Mouse (Mus musculus) G1E (cell line): ENCODE measurements at regions not wholly inside any gene's neighbourhood (a gene's known extent, or its start where the extent isn't known, plus 50 kb on each side); places are given as distances from the start of the nearest gene placed in this dataset.

Experiments
- ATAC-seq: 2 replicates; pipeline ENCODE4 v1.8.0; 2016; ENCODE audit warnings: mild to moderate bottlenecking; ENCODE audit not compliant: insufficient number of reproducible peaks, poor library complexity, low FRiP score, severe bottlenecking; ENCODE audit errors: extremely low read depth
- DNase-seq: peaks from one replicate; pipeline ENCODE4 v3.0.0; 2012; ENCODE audit warnings: low spot score
- H3K27me3 ChIP-seq: 2 replicates; pipeline ENCODE4 v1.6.1; 2012; ENCODE audit warnings: mild to moderate bottlenecking, low read length, inconsistent platforms; ENCODE audit not compliant: insufficient read depth
- H3K36me3 ChIP-seq: replicated peaks from 2 replicates; pipeline ENCODE3; 2012; ENCODE audit warnings: mild to moderate bottlenecking, inconsistent platforms
- H3K4me1 ChIP-seq: 2 replicates; pipeline ENCODE4 v1.6.1; 2012; ENCODE audit warnings: low read depth, low read length, inconsistent platforms, mixed read lengths; ENCODE audit not compliant: insufficient read depth
- H3K4me3 ChIP-seq: 2 replicates; pipeline ENCODE4 v1.5.1; 2012; ENCODE audit warnings: low read depth, mild to moderate bottlenecking, inconsistent platforms, low read length, moderate library complexity, mixed read lengths
- H3K9me3 ChIP-seq: replicated peaks from 2 replicates; pipeline ENCODE4 v1.6.1; 2012; ENCODE audit warnings: inconsistent platforms
- CTCF ChIP-seq: IDR thresholded peaks from 2 replicates; pipeline ENCODE4 v1.5.1; 2012; ENCODE audit warnings: low read depth, low read length, inconsistent platforms, mixed read lengths
- GATA1 ChIP-seq: IDR thresholded peaks from 2 replicates; pipeline ENCODE4 v1.6.1; 2012; ENCODE audit warnings: borderline replicate concordance, low read length, inconsistent platforms, mixed read lengths
- GATA2 ChIP-seq: IDR thresholded peaks from 2 replicates; pipeline ENCODE4 v1.6.1; 2012; ENCODE audit warnings: low read depth, low read length, inconsistent platforms, borderline replicate concordance
- POLR2AphosphoS5 ChIP-seq: IDR thresholded peaks from 2 replicates; pipeline ENCODE4 v1.6.1; 2012; ENCODE audit warnings: low read depth, low read length, inconsistent platforms; ENCODE audit not compliant: insufficient replicate concordance
- TAL1 ChIP-seq: conservative IDR thresholded peaks from 2 replicates; pipeline ENCODE4 v1.6.1; 2012; ENCODE audit warnings: low read depth, low read length, inconsistent platforms, mixed read lengths

DNA sequence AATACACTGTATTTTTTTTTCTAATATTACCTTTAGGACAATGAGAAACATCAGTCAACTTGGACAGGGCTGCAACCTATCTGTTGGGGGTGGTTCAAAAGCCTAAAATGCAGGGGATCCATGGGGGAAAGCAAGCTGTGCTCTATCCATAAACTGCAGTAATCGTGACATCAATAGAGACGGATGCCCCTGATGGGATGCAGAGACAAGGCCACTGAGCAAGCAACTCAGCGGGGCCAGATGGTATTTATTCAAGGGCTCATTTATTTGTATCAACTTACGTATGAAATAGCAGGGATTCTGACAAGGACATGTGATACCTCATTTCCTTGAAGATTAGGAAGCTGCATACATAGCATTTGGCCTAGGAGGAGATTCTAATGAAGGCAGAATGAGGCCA, 673.5 kb upstream of the A1bg start:
- no peak for ATAC-seq

DNA sequence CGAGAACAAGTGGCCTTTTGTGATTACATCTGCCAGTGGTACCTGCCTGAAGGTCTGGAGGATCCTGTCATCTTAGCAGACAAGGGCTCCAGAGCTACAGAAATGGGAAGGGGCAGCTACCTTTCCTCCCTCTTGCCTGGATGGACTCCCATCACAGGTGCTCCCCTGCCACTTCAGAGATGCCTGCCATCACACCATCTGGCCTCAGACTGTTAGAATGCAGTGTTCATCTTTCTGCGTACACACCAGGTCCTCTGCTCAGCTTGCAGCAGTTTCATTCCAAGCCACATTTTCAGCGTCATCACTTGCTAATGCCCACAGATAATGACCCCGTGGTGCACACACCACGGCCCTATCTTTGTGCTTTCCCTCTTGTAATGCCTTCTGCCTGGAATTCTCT, 666.1 kb upstream of the A1bg start:
- H3K36me3 ChIP-seq = no peaks in the 10 kb centered on the region
- no peaks in the 10 kb centered on the region for H3K4me1 ChIP-seq
- no peak for ATAC-seq
- no peaks in the 10 kb centered on the region for H3K27me3 ChIP-seq
- no peak for DNase-seq
- H3K9me3 ChIP-seq = no peaks in the 10 kb centered on the region
- H3K4me3 ChIP-seq = no peak overlapping the region
- TF ChIP-seq TAL1 (no peak), GATA1 (no peak), POLR2AphosphoS5 (no peak), CTCF (no peak), GATA2 (no peak)

More for the DNA sequence above, 673.5 kb upstream of the A1bg start:
- no peak overlapping the region for H3K4me3 ChIP-seq
- no peak for DNase-seq
- TF ChIP-seq GATA1 (no peak), CTCF (no peak), TAL1 (no peak), GATA2 (no peak), POLR2AphosphoS5 (no peak)
- no peaks in the 10 kb centered on the region for H3K36me3 ChIP-seq
- no peaks in the 10 kb centered on the region for H3K27me3 ChIP-seq
- no peaks in the 10 kb centered on the region for H3K4me1 ChIP-seq
- no peaks in the 10 kb centered on the region for H3K9me3 ChIP-seq

- Histone ChIP-seq H3K36me3 (no peaks in the 10 kb centered on the region), H3K4me3 (no peak overlapping the region), H3K4me1 (no peaks in the 10 kb centered on the region), H3K9me3 (no peaks in the 10 kb centered on the region), H3K27me3 (no peaks in the 10 kb centered on the region)
- ATAC-seq (no peak), DNase-seq (no peak)
- no peak for TF ChIP-seq GATA2
- TF ChIP-seq POLR2AphosphoS5 = no peak
- TF ChIP-seq GATA1 = no peak
These were observed 659.5 kb upstream of the A1bg start for GRCm38 (mm10) chr15:61582335-61582734.

GRCm38 (mm10) chr15:61563347-61563746, 640.5 kb upstream of the A1bg start:
- ATAC-seq (no peak), DNase-seq (no peak)
- TF ChIP-seq POLR2AphosphoS5 (no peak), GATA2 (no peak), GATA1 (no peak), TAL1 (no peak), CTCF (no peak)
- H3K27me3 ChIP-seq = no peaks in the 10 kb centered on the region
- H3K9me3 ChIP-seq = no peaks in the 10 kb centered on the region
- H3K36me3 ChIP-seq = no peaks in the 10 kb centered on the region
- H3K4me3 ChIP-seq = no peak overlapping the region
- H3K4me1 ChIP-seq = no peaks in the 10 kb centered on the region

- no peaks in the 10 kb centered on the region for H3K9me3 ChIP-seq
- DNase-seq = no peak
- TF ChIP-seq GATA2 = no peak
- no peak for TF ChIP-seq TAL1
- no peak for TF ChIP-seq CTCF
- no peak for TF ChIP-seq GATA1
- no peak for TF ChIP-seq POLR2AphosphoS5
These were observed 639.4 kb upstream of the A1bg start for GRCm38 (mm10) chr15:61562252-61562651.

DNA sequence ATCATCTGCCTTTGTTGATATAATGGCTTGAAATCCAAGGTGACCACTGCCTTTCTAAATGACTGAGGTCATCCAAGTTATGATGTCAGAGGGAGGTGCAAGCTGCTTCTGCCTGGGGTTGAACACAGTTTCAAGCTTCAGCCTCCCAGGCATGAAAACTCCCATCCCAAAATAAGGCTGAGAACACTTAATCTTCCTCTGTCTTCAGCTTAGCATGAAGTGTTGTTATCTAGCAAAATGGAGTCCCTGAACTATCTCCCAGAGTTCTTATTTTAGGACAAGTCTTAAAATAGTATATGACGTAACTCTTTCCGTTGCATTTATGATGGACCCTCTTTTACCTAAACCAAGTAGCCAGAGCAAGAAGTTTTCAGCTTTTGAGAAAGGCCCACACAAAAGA, 631.1 kb upstream of the A1bg start:
- ATAC-seq (no peak), DNase-seq (no peak)
- no peaks in the 10 kb centered on the region for H3K4me1 ChIP-seq
- no peak overlapping the region for H3K4me3 ChIP-seq
- no peaks in the 10 kb centered on the region for H3K27me3 ChIP-seq
- no peaks in the 10 kb centered on the region for H3K36me3 ChIP-seq
- no peak for TF ChIP-seq TAL1
- H3K9me3 ChIP-seq = no peaks in the 10 kb centered on the region

More at GRCm38 (mm10) chr15:61562252-61562651, 639.4 kb upstream of the A1bg start:
- Histone ChIP-seq H3K36me3 (no peaks in the 10 kb centered on the region), H3K4me3 (no peak overlapping the region), H3K4me1 (no peaks in the 10 kb centered on the region), H3K27me3 (no peaks in the 10 kb centered on the region)
- no peak for ATAC-seq

- H3K4me1 ChIP-seq = no peaks in the 10 kb centered on the region
- H3K9me3 ChIP-seq = no peaks in the 10 kb centered on the region
- ATAC-seq = no peak
- TF ChIP-seq GATA1 (no peak), CTCF (no peak), GATA2 (no peak), TAL1 (no peak), POLR2AphosphoS5 (no peak)
- H3K27me3 ChIP-seq = no peaks in the 10 kb centered on the region
- no peak overlapping the region for H3K4me3 ChIP-seq
- no peak for DNase-seq
- H3K36me3 ChIP-seq = no peaks in the 10 kb centered on the region
These were observed 630.4 kb upstream of the A1bg start for GRCm38 (mm10) chr15:61553081-61553680.
